Mouse (Mus musculus): ENCODE measurements around the gene Sox14. TPM values are rescaled to one million over a fixed set of nuclear protein-coding genes. Genes with fewer than 3 reads are reported as not detected.

Sox14 gene
- polyA plus RNA-seq (2014; fragmentation: Nextera tagmentation; extraction: Ambion mirVana): 0.77 and 1.9 TPM in 2 replicates

GRCm38 (mm10) chr9:99875618-99876372 lies at the start of gene Sox14:
Gene Sox14, minus strand, starts transcription at chr9:99876170.
- ATAC-seq (replicated peaks; ENCODE audit: low FRiP score) (0 out of 2 replicates have a peak, but pooled peaks have one; percentile 6), DNase-seq (ENCODE audit: low spot score) (peak; percentile 73)
- H3K36me3 ChIP-seq (ENCODE audit: control insufficient read depth, insufficient read depth, low read length): no peaks in the 10 kb centered on the region
- H3K9me3 ChIP-seq (ENCODE audit: control insufficient read depth, low read length): no peaks in the 10 kb centered on the region
- WGBS: 1% methylated on average over 47 of the region's 47 CpGs
- no peak within 1 kb of the TSS; the same call in 1 of the 2 replicates for H3K9ac ChIP-seq (ENCODE audit: low read length)
- peaks cover 91% of the 10 kb centered on the region for H3K27me3 ChIP-seq (ENCODE audit: control insufficient read depth, insufficient read depth, low read length)
- peak within 1 kb of the TSS; percentile 40 for H3K4me2 ChIP-seq (ENCODE audit: low read depth, low read length, severe bottlenecking)
- peak within 1 kb of the TSS; percentile 23 for H3K4me3 ChIP-seq (ENCODE audit: low read depth, low read length)
- H3K27ac ChIP-seq (ENCODE audit: low read depth, low read length): no peak within 1 kb of the TSS
- H3K4me1 ChIP-seq (replicated peaks; ENCODE audit: control insufficient read depth, insufficient read depth, low read length): peaks cover 24% of the 10 kb centered on the region

DNA sequence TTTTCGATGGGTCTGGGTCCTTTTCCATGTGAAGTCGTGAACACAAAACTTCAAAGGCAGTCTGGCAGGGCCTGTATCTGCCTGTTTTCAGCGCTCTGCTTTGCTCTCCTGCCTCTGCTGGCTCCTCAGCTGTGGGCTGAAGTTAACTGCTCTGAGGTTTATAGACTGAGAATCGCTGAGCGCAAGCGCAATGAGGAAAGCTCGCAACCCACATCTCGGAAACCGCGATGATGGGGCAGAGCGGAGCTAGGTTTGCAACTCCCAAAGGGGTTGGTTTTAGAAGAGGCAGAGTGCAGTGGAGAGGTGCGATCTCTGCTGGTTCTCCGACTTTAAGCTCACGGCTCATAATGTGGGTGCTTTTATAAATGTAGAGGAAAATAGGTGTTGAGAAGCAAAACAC lies 3.3 kb upstream of the Sox14 start:
- no peak overlapping the region for H3K4me2 ChIP-seq (ENCODE audit: low read depth, low read length, severe bottlenecking)
- H3K27ac ChIP-seq (ENCODE audit: low read depth, low read length): no peak overlapping the region
- ATAC-seq (replicated peaks; ENCODE audit: low FRiP score): no peak
- peaks cover 6% of the 10 kb centered on the region for H3K4me1 ChIP-seq (replicated peaks; ENCODE audit: control insufficient read depth, insufficient read depth, low read length)
- H3K9ac ChIP-seq (ENCODE audit: low read length): no peak overlapping the region
- 3% methylated on average over 14 of the region's 14 CpGs for WGBS
- H3K36me3 ChIP-seq (ENCODE audit: control insufficient read depth, insufficient read depth, low read length): no peaks in the 10 kb centered on the region
- peaks cover 62% of the 10 kb centered on the region for H3K27me3 ChIP-seq (ENCODE audit: control insufficient read depth, insufficient read depth, low read length)
- DNase-seq (ENCODE audit: low spot score): no peak
- H3K4me3 ChIP-seq (ENCODE audit: low read depth, low read length): no peak overlapping the region
- H3K9me3 ChIP-seq (ENCODE audit: control insufficient read depth, low read length): no peaks in the 10 kb centered on the region

GRCm38 (mm10) chr9:99878588-99878987 lies 2.6 kb upstream of the Sox14 start:
- 14% methylated on average over 5 of the region's 5 CpGs for WGBS
- no peak for ATAC-seq (replicated peaks; ENCODE audit: low FRiP score)
- H3K4me2 ChIP-seq (ENCODE audit: low read depth, low read length, severe bottlenecking): no peak overlapping the region
- no peak overlapping the region for H3K9ac ChIP-seq (ENCODE audit: low read length)
- no peak for DNase-seq (ENCODE audit: low spot score)
- H3K36me3 ChIP-seq (ENCODE audit: control insufficient read depth, insufficient read depth, low read length): no peaks in the 10 kb centered on the region
- no peak overlapping the region for H3K27ac ChIP-seq (ENCODE audit: low read depth, low read length)
- H3K4me1 ChIP-seq (replicated peaks; ENCODE audit: control insufficient read depth, insufficient read depth, low read length): peaks cover 6% of the 10 kb centered on the region
- H3K4me3 ChIP-seq (ENCODE audit: low read depth, low read length): no peak overlapping the region
- H3K9me3 ChIP-seq (ENCODE audit: control insufficient read depth, low read length): no peaks in the 10 kb centered on the region
- H3K27me3 ChIP-seq (ENCODE audit: control insufficient read depth, insufficient read depth, low read length): peaks cover 69% of the 10 kb centered on the region

DNA sequence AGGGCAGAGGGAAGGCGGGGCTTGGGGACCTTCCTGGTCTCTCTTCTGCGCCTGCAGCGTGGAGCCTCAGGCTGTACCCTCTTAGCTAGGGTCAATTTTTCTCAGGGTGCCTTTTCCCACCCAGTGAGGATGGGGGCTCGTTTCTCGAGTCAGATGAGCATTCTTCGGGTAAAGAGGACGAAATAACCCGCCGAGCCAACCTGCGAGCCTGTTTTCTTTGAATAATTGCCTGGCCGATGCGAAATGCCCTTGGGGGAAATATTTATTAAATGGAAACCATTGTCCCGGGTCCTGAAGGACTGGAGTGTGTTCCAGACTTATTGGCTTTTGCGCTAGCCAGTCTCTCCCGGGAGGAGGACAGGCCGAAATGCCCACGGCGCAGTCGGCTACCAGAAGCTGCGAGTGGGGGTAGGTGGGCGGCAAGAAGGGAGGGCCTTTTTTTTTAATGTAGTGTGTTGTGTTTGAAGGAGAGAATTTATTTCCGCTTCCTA lies 1.1 kb upstream of the Sox14 start:
- ATAC-seq (replicated peaks; ENCODE audit: low FRiP score): no peak
- H3K4me2 ChIP-seq (ENCODE audit: low read depth, low read length, severe bottlenecking): no peak overlapping the region
- DNase-seq (ENCODE audit: low spot score): no peak

GRCm38 (mm10) chr9:99876373-99877055 lies 544 bp upstream of the Sox14 start:
- Histone ChIP-seq H3K9me3 (ENCODE audit: control insufficient read depth, low read length) (no peaks in the 10 kb centered on the region), H3K36me3 (ENCODE audit: control insufficient read depth, insufficient read depth, low read length) (no peaks in the 10 kb centered on the region), H3K4me3 (ENCODE audit: low read depth, low read length) (peak overlapping the region; percentile 23), H3K9ac (ENCODE audit: low read length) (no peak overlapping the region; the same call in 1 of the 2 replicates), H3K27me3 (ENCODE audit: control insufficient read depth, insufficient read depth, low read length) (peaks cover 86% of the 10 kb centered on the region), H3K4me2 (ENCODE audit: low read depth, low read length, severe bottlenecking) (peak overlapping the region; percentile 40; the same call in 1 of the 2 replicates), H3K27ac (ENCODE audit: low read depth, low read length) (no peak overlapping the region), H3K4me1 (replicated peaks; ENCODE audit: control insufficient read depth, insufficient read depth, low read length) (peaks cover 20% of the 10 kb centered on the region)
- ATAC-seq (replicated peaks; ENCODE audit: low FRiP score) (no peak), DNase-seq (ENCODE audit: low spot score) (no peak)
- 1% methylated on average over 25 of the region's 25 CpGs for WGBS

More for the DNA sequence above, 1.1 kb upstream of the Sox14 start:
- Histone ChIP-seq H3K4me3 (ENCODE audit: low read depth, low read length) (no peak overlapping the region), H3K36me3 (ENCODE audit: control insufficient read depth, insufficient read depth, low read length) (no peaks in the 10 kb centered on the region), H3K9me3 (ENCODE audit: control insufficient read depth, low read length) (no peaks in the 10 kb centered on the region), H3K27ac (ENCODE audit: low read depth, low read length) (no peak overlapping the region), H3K27me3 (ENCODE audit: control insufficient read depth, insufficient read depth, low read length) (peaks cover 81% of the 10 kb centered on the region), H3K9ac (ENCODE audit: low read length) (no peak overlapping the region), H3K4me1 (replicated peaks; ENCODE audit: control insufficient read depth, insufficient read depth, low read length) (peaks cover 14% of the 10 kb centered on the region)
- 1% methylated on average over 22 of the region's 22 CpGs for WGBS

DNA sequence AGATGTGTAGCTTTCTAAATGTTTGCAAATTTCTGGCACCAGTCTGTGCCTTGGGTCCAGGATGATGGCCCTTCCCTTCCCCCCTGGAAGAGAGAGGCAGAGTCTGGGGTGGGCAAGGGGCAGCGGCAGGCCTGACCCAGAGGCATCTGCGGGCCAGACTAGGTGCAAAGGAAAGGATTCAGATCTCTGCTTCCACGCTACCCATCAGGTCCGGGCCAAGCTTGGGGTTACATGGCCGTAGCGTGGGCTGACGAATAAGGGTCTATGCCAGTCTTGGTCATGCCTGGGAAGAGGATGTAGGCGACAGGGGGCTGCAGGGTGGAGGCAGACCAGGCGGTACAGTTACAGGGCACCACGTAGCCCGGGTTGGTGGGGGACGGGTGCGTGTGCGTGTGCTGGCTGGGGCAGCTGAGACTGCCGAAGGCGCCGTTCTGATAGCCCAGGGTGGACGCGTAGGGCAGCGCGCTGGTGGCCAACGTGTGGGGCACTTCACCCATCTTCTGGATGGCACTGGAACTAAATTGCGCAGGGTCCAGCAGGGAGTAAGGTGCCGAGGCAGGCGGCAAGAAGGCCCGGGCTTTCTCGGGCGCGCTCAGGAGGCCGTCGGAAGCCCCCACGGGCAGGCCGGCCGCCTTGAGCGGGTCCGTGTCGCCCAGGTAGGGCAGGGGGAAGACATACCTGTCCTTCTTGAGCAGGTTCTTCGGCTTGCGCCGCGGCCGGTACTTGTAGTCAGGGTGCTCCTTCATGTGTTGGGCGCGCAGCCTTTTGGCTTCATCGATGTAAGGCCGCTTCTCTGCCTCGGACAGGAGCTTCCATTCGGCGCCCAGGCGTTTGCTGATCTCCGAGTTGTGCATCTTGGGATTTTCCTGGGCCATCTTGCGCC lies 994 bp downstream of the Sox14 start:
- H3K4me1 ChIP-seq (replicated peaks; ENCODE audit: control insufficient read depth, insufficient read depth, low read length): peaks cover 25% of the 10 kb centered on the region
- H3K27me3 ChIP-seq (ENCODE audit: control insufficient read depth, insufficient read depth, low read length): peaks cover 93% of the 10 kb centered on the region
- H3K36me3 ChIP-seq (ENCODE audit: control insufficient read depth, insufficient read depth, low read length): no peaks in the 10 kb centered on the region
- no peak overlapping the region for H3K27ac ChIP-seq (ENCODE audit: low read depth, low read length)
- no peak overlapping the region; the same call in 1 of the 2 replicates for H3K4me3 ChIP-seq (ENCODE audit: low read depth, low read length)
- H3K9ac ChIP-seq (ENCODE audit: low read length): no peak overlapping the region
- WGBS: under 1% methylated on average over 49 of the region's 52 CpGs
- no peak for ATAC-seq (replicated peaks; ENCODE audit: low FRiP score)
- DNase-seq (ENCODE audit: low spot score): peak; percentile 62
- H3K9me3 ChIP-seq (ENCODE audit: control insufficient read depth, low read length): no peaks in the 10 kb centered on the region
- no peak overlapping the region for H3K4me2 ChIP-seq (ENCODE audit: low read depth, low read length, severe bottlenecking)

DNA sequence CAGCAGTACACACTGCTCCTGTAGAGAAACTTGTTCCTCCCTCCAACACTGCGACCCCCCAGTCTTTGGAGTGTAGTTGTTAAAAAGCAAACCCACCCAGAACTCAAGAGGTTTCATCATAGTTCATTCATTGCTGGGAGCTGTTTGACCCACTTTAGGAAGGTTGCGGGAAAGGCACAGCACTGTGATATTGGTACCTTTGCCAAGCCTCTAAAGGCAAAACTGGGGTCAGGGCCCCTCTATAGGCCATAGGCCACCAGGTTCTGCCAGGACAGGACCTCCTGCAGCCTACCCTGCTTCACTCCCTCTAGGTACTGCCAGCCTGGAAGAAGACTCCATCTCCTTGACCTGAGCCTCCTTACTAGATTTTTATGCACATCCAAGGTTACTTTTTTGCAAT lies 2.2 kb downstream of the Sox14 start:
- Histone ChIP-seq H3K9ac (ENCODE audit: low read length) (no peak overlapping the region), H3K4me2 (ENCODE audit: low read depth, low read length, severe bottlenecking) (no peak overlapping the region), H3K27me3 (ENCODE audit: control insufficient read depth, insufficient read depth, low read length) (peaks cover 94% of the 10 kb centered on the region), H3K36me3 (ENCODE audit: control insufficient read depth, insufficient read depth, low read length) (no peaks in the 10 kb centered on the region), H3K4me3 (ENCODE audit: low read depth, low read length) (no peak overlapping the region), H3K27ac (ENCODE audit: low read depth, low read length) (no peak overlapping the region), H3K9me3 (ENCODE audit: control insufficient read depth, low read length) (no peaks in the 10 kb centered on the region), H3K4me1 (replicated peaks; ENCODE audit: control insufficient read depth, insufficient read depth, low read length) (peaks cover 31% of the 10 kb centered on the region)
- 16% methylated on average over 2 of the region's 2 CpGs for WGBS
- ATAC-seq (replicated peaks; ENCODE audit: low FRiP score) (no peak), DNase-seq (ENCODE audit: low spot score) (no peak)

GRCm38 (mm10) chr9:99873116-99873620 lies 2.8 kb downstream of the Sox14 start:
- ATAC-seq (replicated peaks; ENCODE audit: low FRiP score) (no peak), DNase-seq (ENCODE audit: low spot score) (peak; percentile 64)
- Histone ChIP-seq H3K36me3 (ENCODE audit: control insufficient read depth, insufficient read depth, low read length) (no peaks in the 10 kb centered on the region), H3K9ac (ENCODE audit: low read length) (no peak overlapping the region), H3K4me3 (ENCODE audit: low read depth, low read length) (no peak overlapping the region), H3K9me3 (ENCODE audit: control insufficient read depth, low read length) (no peaks in the 10 kb centered on the region), H3K4me2 (ENCODE audit: low read depth, low read length, severe bottlenecking) (no peak overlapping the region), H3K27ac (ENCODE audit: low read depth, low read length) (no peak overlapping the region), H3K4me1 (replicated peaks; ENCODE audit: control insufficient read depth, insufficient read depth, low read length) (peaks cover 35% of the 10 kb centered on the region), H3K27me3 (ENCODE audit: control insufficient read depth, insufficient read depth, low read length) (peaks cover 93% of the 10 kb centered on the region)
- 1% methylated on average over 15 of the region's 15 CpGs for WGBS
